Mouse (Mus musculus) kidney, adult 2 months (tissue): ENCODE measurements around the gene Slc31a1.

Experiments used
- CTCF ChIP-seq: fragments of 200-500 bp; conservative IDR thresholded peaks from 2 replicates; pipeline ENCODE4 v1.5.1; 2011; ENCODE audit warnings: low read depth, mild to moderate bottlenecking, control low read depth, low read length, moderate library complexity, mixed read lengths; ENCODE audit not compliant: insufficient read depth, insufficient read length
- POLR2A ChIP-seq: fragments of 200-500 bp; IDR thresholded peaks from one replicate; pipeline ENCODE4 v1.6.1; 2011; ENCODE audit warnings: low read depth, low read length, control low read depth

DNA sequence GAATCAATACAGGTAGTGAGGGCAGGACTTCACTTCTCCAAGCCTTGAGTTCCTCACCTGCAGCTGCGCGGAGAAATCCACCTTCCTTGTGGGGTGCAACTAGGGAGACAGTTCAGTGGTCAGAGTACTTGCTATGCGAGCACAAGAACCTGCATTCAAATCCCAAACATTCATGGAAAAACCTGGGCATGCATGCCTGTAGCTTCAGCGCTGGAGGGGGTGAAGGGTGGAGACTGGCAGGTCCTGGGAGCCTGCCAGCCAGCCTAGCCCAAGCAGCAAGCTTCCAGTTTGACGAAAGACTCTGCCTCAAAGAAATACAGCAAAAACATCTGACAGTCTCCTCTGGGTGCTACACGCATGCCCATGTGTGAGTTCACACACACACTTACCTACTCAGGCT lies 74.6 kb downstream of the Slc31a1 start, which contains the start of gene Rnf183:
- no peak for TF ChIP-seq CTCF
- no peak for TF ChIP-seq POLR2A
